Mouse (Mus musculus): Measurements from ENCODE around the gene Vkorc1l1.

DNA sequence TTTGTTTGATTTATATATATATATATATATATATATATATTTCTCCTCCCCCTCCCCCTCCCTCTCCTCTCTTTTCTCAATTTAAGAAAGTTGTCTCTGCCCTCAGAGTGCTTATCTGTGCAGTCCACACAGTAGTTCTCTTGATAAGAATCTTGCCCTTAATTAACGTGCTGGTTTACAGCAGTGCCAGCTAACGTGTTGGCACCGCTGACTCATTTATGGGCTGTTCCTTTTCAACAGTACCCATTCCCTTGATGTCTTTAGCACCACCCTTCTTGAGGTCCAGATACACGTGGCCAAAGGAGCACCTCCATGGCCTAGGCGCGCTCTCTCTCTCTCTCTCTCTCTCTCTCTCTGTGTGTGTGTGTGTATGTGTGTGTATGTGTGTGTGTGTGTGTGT is 14.0 kb downstream of the Vkorc1l1 start:
- TF ChIP-seq POLR2A (IDR thresholded peaks at IDR 0.05; ENCODE audit: low read depth, low read length) (no peak), CTCF (conservative IDR thresholded peaks at IDR 0.05; ENCODE audit: insufficient read depth, insufficient read length, low read depth, low read length) (no peak)

Data from kidney, adult 2 months (tissue).